Mouse (Mus musculus) left cerebral cortex, adult 8-10 months (tissue): ENCODE measurements around the gene Mta1. TPM values are rescaled to one million over a fixed set of nuclear protein-coding genes. Genes with fewer than 3 reads are reported as not detected.

ENCODE experiments used
- DNase-seq, 2 experiments: peaks; one replicate each; pipeline ENCODE4 v3.0.0; 2022; ENCODE audit warnings: low spot score in 2 of 2
- total RNA-seq, 4 experiments: library from RNA; stranded (reverse); gene quantifications; 2 replicates each; pipeline ENCODE4 v1.2.4; 2022

Mta1 gene
- total RNA-seq, 4 experiments from 2014 or later = 70.5 to 74.5 (median 71.6) TPM

- DNase-seq = no peak
Measured at GRCm38 (mm10) chr12:113133861-113134403, 35.9 kb downstream of the Mta1 start.

GRCm38 (mm10) chr12:113134502-113134901 is 36.4 kb downstream of the Mta1 start:
- DNase-seq = no peak

- DNase-seq = no peak
Measured at GRCm38 (mm10) chr12:113135401-113135800, 37.3 kb downstream of the Mta1 start.

- DNase-seq = no peak
Measured at GRCm38 (mm10) chr12:113136492-113137020, 38.5 kb downstream of the Mta1 start.

- no peak for DNase-seq
Measured at GRCm38 (mm10) chr12:113137260-113138213, 39.5 kb downstream of the Mta1 start.

- DNase-seq = no peak
Measured at GRCm38 (mm10) chr12:113138291-113138690, 40.2 kb downstream of the Mta1 start.

- DNase-seq = no peak
Measured at GRCm38 (mm10) chr12:113138901-113139864, 41.1 kb downstream of the Mta1 start.

GRCm38 (mm10) chr12:113139908-113140615 is 42.0 kb downstream of the Mta1 start, which contains the start of gene Crip2:
Crip2 (plus strand) TSS chr12:113140236.
- peak; percentile 86 to 98 for DNase-seq

GRCm38 (mm10) chr12:113140616-113141411 is 42.7 kb downstream of the Mta1 start:
- DNase-seq = peak in 1 of 2 experiments; percentile 56

GRCm38 (mm10) chr12:113141531-113141973 is 43.5 kb downstream of the Mta1 start:
- DNase-seq = no peak

- peak in 1 of 2 experiments; percentile 65 for DNase-seq
Measured at GRCm38 (mm10) chr12:113142021-113142975, 44.2 kb downstream of the Mta1 start.

- DNase-seq = no peak
Measured at GRCm38 (mm10) chr12:113143164-113143563, 45.1 kb downstream of the Mta1 start.

GRCm38 (mm10) chr12:113144001-113144756 is 46.1 kb downstream of the Mta1 start:
- no peak for DNase-seq

GRCm38 (mm10) chr12:113144886-113145285 is 46.8 kb downstream of the Mta1 start:
- DNase-seq = no peak

- DNase-seq = no peak
Measured at GRCm38 (mm10) chr12:113145591-113145990, 47.5 kb downstream of the Mta1 start.

- peak; percentile 69 to 92 for DNase-seq
Measured at GRCm38 (mm10) chr12:113146112-113147057, 48.3 kb downstream of the Mta1 start, which contains the start of gene Crip1. Crip1 (plus strand) TSS chr12:113146316.
